Mouse (Mus musculus) T-helper 17 cell (primary cell): ENCODE measurements at regions not wholly inside any gene's neighbourhood (a gene's known extent, or its start where the extent isn't known, plus 50 kb on each side); places are given as distances from the start of the nearest gene placed in this dataset.

Experiments
- in situ Hi-C, 2 experiments: fragments of 300-600 bp; cut with MboI, MseI; formaldehyde crosslinking; loops; 1 replicate in 1 of 2; 2 replicates in 1 of 2; pipeline ENCODE4 v1.15.1; 2025; ENCODE audit warnings: high pct_unique_total_duplicates in 2 of 2

DNA sequence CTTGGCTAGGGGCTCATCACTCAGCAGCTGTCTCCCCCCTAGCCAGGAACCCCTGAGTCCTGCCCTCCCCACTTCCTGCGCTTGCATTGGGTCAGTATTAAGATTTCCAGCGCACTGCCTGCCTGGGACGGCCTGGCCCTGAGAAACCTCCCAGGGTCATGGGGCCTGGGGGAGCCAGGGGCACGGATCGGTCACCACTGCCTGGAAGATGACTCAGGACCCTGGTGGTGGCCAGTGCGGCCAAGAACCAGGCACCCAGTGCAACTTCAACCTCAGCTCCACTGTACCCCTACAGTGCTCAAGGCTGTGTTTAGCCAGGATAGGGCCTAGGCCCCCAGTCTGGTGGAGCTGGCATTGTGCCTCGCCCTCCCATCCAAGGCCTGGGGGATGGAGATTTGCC, 111.9 kb upstream of the Zbtb40 start:
- in situ Hi-C loops = no loop called here

DNA sequence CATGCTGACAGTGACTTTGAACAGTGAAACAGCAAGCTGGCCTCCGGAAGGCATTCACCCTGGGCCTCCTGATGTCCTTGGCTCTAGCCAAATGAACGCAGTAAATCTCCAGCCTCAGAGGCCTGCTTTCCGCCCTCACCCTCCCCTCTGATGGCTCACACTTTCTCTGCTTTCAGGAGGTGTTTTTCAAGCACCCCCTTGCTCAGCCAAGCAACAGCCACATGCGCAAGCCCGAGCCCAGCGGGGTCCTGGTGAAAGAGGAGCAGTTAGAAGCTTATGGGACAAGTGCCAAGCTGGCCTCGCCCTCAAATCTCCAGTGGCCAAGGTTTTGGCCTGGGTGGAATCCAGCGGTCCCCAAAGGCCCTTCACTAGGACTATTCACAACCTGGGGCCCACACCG, 109.6 kb upstream of the Zbtb40 start:
- in situ Hi-C loops = loop anchor here in 1 of 2 experiments (5.0 kb wide), 1 partner anchor 934 kb away; no protein-coding TSS in a partner anchor

GRCm38 (mm10) chr4:137156441-137157105, 108.0 kb upstream of the Zbtb40 start:
- in situ Hi-C loops = loop anchor here in 1 of 2 experiments (5.0 kb wide), 1 partner anchor 936 kb away; no protein-coding TSS in a partner anchor

DNA sequence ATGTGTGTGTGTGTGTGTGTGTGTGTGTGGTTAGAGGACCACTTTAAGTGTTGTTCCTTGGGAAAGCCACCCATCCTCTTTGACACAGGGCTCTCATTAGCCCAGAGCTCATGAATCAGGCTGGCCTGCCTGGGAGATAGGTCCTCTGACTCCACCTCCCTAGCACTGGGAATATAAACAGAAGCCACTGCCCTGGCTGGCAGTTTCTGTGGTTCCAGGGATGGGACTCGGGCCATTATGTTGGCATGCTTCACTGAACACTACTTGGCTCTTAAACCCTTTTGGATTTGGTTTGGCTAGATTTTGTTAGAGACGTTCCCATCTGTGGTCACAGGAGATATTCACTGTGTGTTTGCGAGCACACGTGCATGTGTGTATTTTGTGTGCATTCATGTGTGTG, 100.2 kb upstream of the Zbtb40 start:
- in situ Hi-C loops = no loop called here

- in situ Hi-C loops = no loop called here
Measured at GRCm38 (mm10) chr4:137147795-137148194, 99.2 kb upstream of the Zbtb40 start.

GRCm38 (mm10) chr4:137146326-137146725, 97.7 kb upstream of the Zbtb40 start:
- in situ Hi-C loops = no loop called here

DNA sequence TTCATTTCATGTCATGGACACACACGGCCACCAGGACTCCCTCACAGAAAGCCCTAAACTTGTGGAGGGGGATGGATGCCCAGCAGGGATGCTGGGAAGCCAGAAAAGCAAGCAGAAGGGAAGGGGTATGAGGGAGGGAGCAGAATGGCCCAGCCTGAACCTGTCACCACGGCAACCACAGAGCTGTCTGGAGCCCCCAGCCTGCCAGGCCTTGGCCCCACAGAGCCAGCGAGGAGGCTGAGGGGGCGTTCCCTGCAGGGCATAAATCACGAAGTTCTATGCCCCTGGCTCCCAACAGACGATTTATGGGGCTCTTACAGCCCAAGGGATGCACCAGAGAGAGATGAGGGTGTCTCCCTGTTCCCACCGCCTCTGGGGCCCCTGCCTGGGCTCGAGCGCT, 93.7 kb upstream of the Zbtb40 start:
- in situ Hi-C loops = no loop called here

GRCm38 (mm10) chr4:137139051-137139705, 90.6 kb upstream of the Zbtb40 start:
- in situ Hi-C loops = no loop called here

GRCm38 (mm10) chr4:137138127-137138526, 89.5 kb upstream of the Zbtb40 start:
- in situ Hi-C loops = no loop called here

DNA sequence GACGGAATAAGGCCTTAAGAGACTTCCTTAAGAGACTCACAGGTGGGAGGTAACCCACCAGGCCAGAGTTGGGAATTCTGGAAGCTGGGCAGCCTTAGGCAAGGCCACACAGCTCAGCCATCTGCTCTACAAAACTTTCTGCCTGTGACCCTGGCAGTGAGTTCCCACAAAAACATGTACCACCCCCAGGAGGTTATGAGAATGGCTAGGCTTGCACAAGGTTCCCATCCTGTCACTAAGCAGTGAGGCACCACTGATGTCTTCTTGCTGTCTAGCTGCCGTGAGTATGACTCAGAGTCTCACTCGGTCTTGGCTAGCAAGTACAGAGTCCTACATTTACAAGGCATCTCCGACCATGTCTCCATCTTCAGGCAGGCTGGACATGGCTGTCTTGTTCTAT, 87.7 kb upstream of the Zbtb40 start:
- in situ Hi-C loops = no loop called here

DNA sequence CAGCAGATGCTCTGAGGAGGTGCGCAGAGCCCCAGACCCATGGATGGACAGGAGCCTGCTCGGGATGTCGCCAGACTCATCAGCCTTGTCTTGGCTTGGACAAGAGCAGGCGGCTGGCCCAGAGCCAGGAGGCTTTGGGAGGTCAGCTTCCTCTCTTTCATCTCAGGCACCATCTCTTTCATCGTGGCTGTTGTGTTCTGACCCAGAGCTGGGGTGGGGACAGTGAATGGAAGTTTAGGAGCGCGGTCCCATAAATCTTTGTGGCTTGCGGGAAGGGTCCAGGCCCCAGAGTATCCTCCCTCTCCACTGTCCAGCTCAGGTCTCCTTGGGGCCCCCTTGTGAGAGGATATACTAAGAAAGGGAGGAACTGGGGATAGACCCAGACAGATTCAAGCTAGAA, 87.2 kb upstream of the Zbtb40 start:
- in situ Hi-C loops = no loop called here

DNA sequence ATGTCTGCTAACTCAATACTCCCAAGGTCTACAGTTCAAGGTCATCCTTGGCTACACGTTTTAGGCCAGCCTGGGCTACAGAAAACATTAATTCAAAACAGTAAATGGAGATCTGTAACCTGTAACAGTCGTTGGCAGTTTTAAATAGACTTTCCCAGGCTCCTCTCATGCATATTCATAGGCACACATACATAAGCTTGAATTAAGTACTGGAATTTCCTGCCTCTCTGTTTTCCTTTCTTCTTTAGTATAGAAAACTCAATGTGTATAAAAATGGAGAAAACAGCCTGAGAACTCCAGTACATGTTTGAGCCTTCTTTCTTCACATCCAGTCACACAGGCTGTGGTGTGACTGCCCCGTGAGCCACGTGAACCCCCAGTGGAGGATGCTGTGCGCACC, 86.0 kb upstream of the Zbtb40 start:
- in situ Hi-C loops = no loop called here

DNA sequence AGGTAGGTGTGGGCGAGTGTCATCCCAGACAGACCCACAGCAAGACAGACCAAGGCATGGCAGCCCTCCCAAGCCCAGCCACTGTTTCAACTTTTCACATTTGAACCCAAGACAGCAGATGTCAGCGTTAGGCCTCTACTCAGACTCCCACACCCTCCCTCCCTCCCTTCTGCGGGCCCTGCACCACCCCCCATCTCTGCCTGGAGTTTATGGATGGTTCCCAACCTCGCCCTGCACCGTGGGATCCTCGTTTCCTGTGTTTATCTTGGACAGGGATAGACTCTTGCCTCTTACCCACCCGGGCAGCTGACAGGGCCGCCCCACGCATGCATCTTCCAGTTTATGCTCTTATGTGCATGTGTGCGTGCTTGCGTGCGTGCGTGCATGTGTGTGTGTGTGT, 85.2 kb upstream of the Zbtb40 start:
- in situ Hi-C loops = no loop called here

DNA sequence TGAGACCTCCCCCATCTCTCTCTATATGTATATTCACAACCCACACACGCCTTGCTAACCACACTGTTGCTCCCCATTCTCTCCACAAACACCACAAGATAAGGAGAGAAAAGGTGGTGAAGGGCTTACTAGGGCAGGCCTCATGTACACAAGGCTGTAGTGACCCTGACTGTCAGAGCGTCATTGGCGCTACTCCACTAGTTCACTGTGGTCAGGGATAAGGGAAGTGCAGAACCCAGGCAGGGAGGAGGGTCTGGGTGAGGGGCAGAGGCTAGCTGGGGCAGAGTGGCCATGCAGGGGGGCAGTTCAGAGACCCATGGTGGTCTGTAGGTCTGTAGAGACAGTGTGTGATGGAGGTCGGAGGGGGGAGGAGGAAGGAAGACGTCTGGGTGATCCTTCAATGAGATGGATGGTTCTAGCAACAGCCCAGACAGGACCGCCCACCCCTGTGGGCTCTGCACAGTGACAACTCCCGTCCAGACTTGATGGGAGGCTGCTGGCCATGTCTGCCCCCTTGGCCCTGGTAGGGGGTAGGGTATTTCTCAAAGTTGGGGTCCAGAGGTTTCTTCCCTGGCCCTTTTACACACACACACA, 82.1 kb upstream of the Zbtb40 start:
- in situ Hi-C loops = no loop called here

GRCm38 (mm10) chr4:137128152-137128551, 79.6 kb upstream of the Zbtb40 start:
- in situ Hi-C loops = loop anchor here in 1 of 2 experiments (10.0 kb wide), 1 partner anchor 1237 kb away; the partner anchor contains the start of gene Cda

DNA sequence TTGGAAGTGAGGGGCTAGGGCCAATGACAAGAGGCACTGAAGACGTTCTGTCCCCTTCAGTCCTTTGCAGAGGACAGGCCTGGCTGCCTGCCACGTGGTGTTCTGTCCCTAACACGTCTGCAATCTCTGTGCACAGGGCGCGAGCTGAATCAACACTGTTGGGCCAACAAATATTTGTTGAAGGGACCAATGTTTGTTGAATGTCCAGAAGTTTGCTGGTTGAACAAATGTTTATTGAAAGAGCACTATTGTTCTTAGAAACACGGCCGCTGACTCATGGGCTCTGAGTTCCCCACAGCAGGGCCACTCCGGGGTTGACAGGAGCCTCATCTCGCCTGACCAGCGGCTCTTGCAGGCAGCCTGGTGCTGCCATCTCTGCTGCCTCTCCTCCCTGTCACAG, 73.1 kb upstream of the Zbtb40 start:
- in situ Hi-C loops = loop anchor here in 1 of 2 experiments (10.0 kb wide), 1 partner anchor 1243 kb away; the partner anchor contains the start of gene Cda

DNA sequence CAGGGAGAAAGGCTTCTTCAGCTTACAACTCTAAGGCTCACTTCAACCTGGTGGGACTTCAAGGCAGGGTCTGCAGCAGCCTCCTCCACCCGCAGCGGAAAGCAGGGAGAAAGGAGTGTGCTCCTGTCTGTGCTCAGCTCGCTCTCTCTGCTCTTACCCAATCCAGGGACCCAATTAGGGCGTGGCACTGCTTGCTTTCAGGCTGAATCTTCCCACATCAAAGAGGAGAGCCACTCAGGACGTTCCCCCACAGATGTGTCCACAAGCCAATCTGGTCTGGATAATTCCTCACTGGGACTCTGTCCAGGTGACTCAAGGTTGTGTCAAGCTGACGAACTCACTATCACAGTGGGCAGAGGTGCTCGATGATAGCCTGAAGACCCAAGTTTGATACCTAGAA, 72.0 kb upstream of the Zbtb40 start:
- in situ Hi-C loops = loop anchor here in 1 of 2 experiments (10.0 kb wide), 1 partner anchor 1244 kb away; the partner anchor contains the start of gene Cda

- in situ Hi-C loops = no loop called here
Measured at GRCm38 (mm10) chr4:137118332-137118715, 69.7 kb upstream of the Zbtb40 start.

DNA sequence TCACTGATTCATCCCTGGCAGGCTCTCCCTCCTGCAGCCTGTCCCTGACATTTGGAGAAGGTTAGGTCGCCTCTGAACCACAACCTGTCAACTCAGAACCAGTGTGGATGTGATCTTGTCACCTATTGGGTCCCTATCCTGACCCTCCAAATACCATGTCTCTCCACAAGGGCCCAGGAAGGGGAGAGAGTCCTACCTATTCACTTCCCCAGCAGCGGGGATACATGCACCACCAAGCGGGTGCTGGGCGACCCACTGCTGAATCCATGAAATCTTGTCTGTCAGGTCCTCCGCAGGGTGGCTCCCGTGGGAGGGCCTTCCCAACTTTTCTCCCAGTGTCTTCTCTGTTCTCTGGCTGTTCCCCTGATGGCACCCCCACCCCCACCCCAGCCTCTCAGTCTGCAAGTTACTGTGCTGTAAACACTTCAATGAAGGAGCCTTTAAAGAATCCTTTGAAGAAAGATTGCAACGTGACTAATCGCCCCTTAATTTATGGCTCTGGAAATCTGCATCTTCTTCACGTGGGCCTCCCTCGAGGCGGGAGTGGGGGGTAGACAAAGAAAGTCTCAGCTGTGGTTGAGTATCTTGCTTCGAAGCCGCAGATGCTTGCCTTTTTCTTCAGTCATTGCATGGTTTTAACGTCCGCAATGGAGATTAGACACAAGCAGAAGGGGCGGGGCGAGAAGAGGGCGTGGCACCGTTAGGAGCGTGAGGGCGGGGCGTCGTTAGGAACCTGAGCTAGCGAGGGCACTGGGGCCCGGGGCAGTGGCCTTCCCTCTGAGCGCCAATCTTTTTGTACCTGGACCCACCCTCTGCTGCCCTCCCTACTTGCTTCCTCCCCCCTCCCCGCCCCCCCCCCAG, 69.1 kb upstream of the Zbtb40 start:
- in situ Hi-C loops = no loop called here

DNA sequence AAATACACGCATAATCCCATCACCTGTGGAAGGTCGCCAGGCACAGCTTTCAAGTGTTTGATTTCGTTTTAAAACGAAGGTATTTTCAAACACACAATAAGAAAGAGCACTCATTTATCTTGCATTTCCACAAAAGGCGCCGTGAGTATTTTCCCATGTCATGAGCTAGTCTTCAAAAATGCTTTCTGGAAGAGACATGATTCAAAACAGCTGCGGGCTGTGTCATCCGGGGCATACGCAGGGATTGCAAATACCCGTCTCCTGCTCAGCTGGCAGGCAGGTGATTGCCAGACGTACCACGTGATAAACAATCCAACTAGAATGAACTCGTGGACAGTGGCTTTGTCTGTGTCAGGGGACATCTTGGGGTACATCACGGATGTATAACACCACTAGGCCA, 66.5 kb upstream of the Zbtb40 start:
- in situ Hi-C loops = no loop called here

- in situ Hi-C loops = no loop called here
Measured at GRCm38 (mm10) chr4:137110276-137110675, 61.7 kb upstream of the Zbtb40 start.
